Mouse (Mus musculus) CH12.LX (cell line): ENCODE data around the gene Wnk2. TPM values are rescaled to one million over a fixed set of nuclear protein-coding genes. Genes with fewer than 3 reads are reported as not detected.

Experiments used
- DNase-seq: peaks from one replicate; pipeline ENCODE4 v3.0.0-alpha.2; 2013; ENCODE audit errors: extremely low read depth
- H3K27ac ChIP-seq: 2 replicates; pipeline ENCODE4 v1.5.1; 2012; ENCODE audit warnings: low read depth, mild to moderate bottlenecking, control low read depth, moderate library complexity; ENCODE audit not compliant: insufficient read depth
- H3K27me3 ChIP-seq: replicated peaks from 2 replicates; pipeline ENCODE3; 2012; ENCODE audit warnings: inconsistent platforms
- H3K36me3 ChIP-seq, 2 experiments: replicated peaks in 1 of 2; 2 replicates each; pipeline versions ENCODE3 to v1.6.1; 2012; ENCODE audit warnings: inconsistent platforms in 1 of 2, low read length in 1 of 2, mild to moderate bottlenecking in 1 of 2, mixed read lengths in 1 of 2, moderate library complexity in 1 of 2; ENCODE audit not compliant: control insufficient read depth in 1 of 2, insufficient read depth in 1 of 2
- H3K4me1 ChIP-seq, 2 experiments: 2 replicates each; pipeline ENCODE4 v1.6.1; 2012; ENCODE audit warnings: inconsistent platforms in 1 of 2, moderate library complexity in 1 of 2; ENCODE audit not compliant: insufficient read depth in 2 of 2, control insufficient read depth in 1 of 2
- H3K4me2 ChIP-seq: 2 replicates; pipeline ENCODE4 v1.6.1; 2012; ENCODE audit warnings: low read depth, mild to moderate bottlenecking, control low read depth; ENCODE audit not compliant: poor library complexity, insufficient read depth, severe bottlenecking
- H3K4me3 ChIP-seq, 3 experiments: fragments of 150-350 bp in 1 of 3; sonication (generic) in 1 of 3; replicated peaks in 1 of 3; 2 replicates each; pipeline versions ENCODE3 to v1.5.1; 2011 to 2012; ENCODE audit warnings: low read depth in 2 of 3, low read length in 2 of 3, mild to moderate bottlenecking in 2 of 3, moderate library complexity in 2 of 3, control low read depth in 1 of 3, improper control_type of control experiment in 1 of 3, inconsistent platforms in 1 of 3, mixed read lengths in 1 of 3; ENCODE audit not compliant: poor library complexity in 1 of 3
- H3K79me2 ChIP-seq: replicated peaks from 2 replicates; pipeline ENCODE4 v1.6.1; 2012; ENCODE audit warnings: mild to moderate bottlenecking, moderate library complexity; ENCODE audit not compliant: control insufficient read depth, poor library complexity, insufficient read depth, severe bottlenecking; ENCODE audit errors: extremely low read depth
- H3K9ac ChIP-seq: 2 replicates; pipeline ENCODE4 v1.6.1; 2012; ENCODE audit warnings: low read depth, mild to moderate bottlenecking, control low read depth, moderate library complexity; ENCODE audit not compliant: insufficient read depth
- H3K9me3 ChIP-seq: replicated peaks from 2 replicates; pipeline ENCODE3; 2012; ENCODE audit warnings: low read length, inconsistent platforms, mixed read lengths
- BHLHE40 ChIP-seq: IDR thresholded peaks from 2 replicates; pipeline ENCODE4 v1.6.1; 2011; ENCODE audit warnings: mild to moderate bottlenecking, low read depth, low read length, improper control_type of control experiment
- CHD2 ChIP-seq: IDR thresholded peaks from 2 replicates; pipeline ENCODE4 v1.6.1; 2011; ENCODE audit warnings: low read length, improper control_type of control experiment
- EP300 ChIP-seq: IDR thresholded peaks from 2 replicates; pipeline ENCODE4 v1.6.1; 2011; ENCODE audit warnings: low read length, improper control_type of control experiment
- ETS1 ChIP-seq: conservative IDR thresholded peaks from 2 replicates; pipeline ENCODE4 v1.6.1; 2012; ENCODE audit warnings: low read depth, mild to moderate bottlenecking, inconsistent platforms, low read length, improper control_type of control experiment, moderate library complexity
- JUN ChIP-seq: IDR thresholded peaks from 2 replicates; pipeline ENCODE4 v1.6.1; 2011; ENCODE audit warnings: low read depth, mild to moderate bottlenecking, low read length, improper control_type of control experiment, moderate library complexity; ENCODE audit not compliant: insufficient read depth
- JUND ChIP-seq: conservative IDR thresholded peaks from 2 replicates; pipeline ENCODE4 v1.6.1; 2011; ENCODE audit warnings: low read depth, low read length, improper control_type of control experiment
- KAT2A ChIP-seq: IDR thresholded peaks from 2 replicates; pipeline ENCODE4 v1.6.1; 2012; ENCODE audit warnings: low read length, improper control_type of control experiment, inconsistent platforms; ENCODE audit not compliant: insufficient replicate concordance
- MAFK ChIP-seq: IDR thresholded peaks from 2 replicates; pipeline ENCODE4 v1.6.1; 2011; ENCODE audit warnings: low read length, improper control_type of control experiment; ENCODE audit not compliant: insufficient replicate concordance
- MAX ChIP-seq: IDR thresholded peaks from 2 replicates; pipeline ENCODE4 v1.6.1; 2011; ENCODE audit warnings: low read length, improper control_type of control experiment
- MEF2A ChIP-seq: IDR thresholded peaks from 2 replicates; pipeline ENCODE4 v1.6.1; 2014; ENCODE audit warnings: low read depth, mild to moderate bottlenecking, inconsistent platforms, low read length, improper control_type of control experiment, borderline replicate concordance
- PAX5 ChIP-seq: IDR thresholded peaks from 2 replicates; pipeline ENCODE4 v1.6.1; 2012; ENCODE audit warnings: low read length, inconsistent platforms, mixed read lengths
- POLR2AphosphoS2 ChIP-seq: IDR thresholded peaks from 2 replicates; pipeline ENCODE4 v1.6.1; 2011; ENCODE audit warnings: low read depth, low read length, improper control_type of control experiment
- SIN3A ChIP-seq: IDR thresholded peaks from 2 replicates; pipeline ENCODE4 v1.6.1; 2012; ENCODE audit warnings: low read length, improper control_type of control experiment, inconsistent platforms
- TCF12 ChIP-seq: IDR thresholded peaks from 2 replicates; pipeline ENCODE4 v1.6.1; 2014; ENCODE audit warnings: low read depth, mild to moderate bottlenecking, inconsistent platforms, low read length, improper control_type of control experiment
- USF1 ChIP-seq: IDR thresholded peaks from 2 replicates; pipeline ENCODE4 v1.6.1; 2014; ENCODE audit warnings: low read depth, mild to moderate bottlenecking, inconsistent platforms, low read length, improper control_type of control experiment
- ZC3H11A ChIP-seq: IDR thresholded peaks from 2 replicates; pipeline ENCODE4 v1.6.1; 2012; ENCODE audit warnings: low read depth, mild to moderate bottlenecking, inconsistent platforms, low read length, improper control_type of control experiment
- ZKSCAN1 ChIP-seq: IDR thresholded peaks from 2 replicates; pipeline ENCODE4 v1.6.1; 2012; ENCODE audit warnings: low read depth, inconsistent platforms, low read length, improper control_type of control experiment, borderline replicate concordance
- ZNF384 ChIP-seq: IDR thresholded peaks from 2 replicates; pipeline ENCODE4 v1.6.1; 2012; ENCODE audit warnings: low read depth, low read length, improper control_type of control experiment, inconsistent platforms
- dilution Hi-C: fragments of 300-500 bp; cut with MboI; formaldehyde crosslinking; loops from 2 replicates; pipeline ENCODE4 v1.14.3; 2020; ENCODE audit warnings: low sequenced_read_pairs; ENCODE audit not compliant: extremely low pct_unique_long_range_greater_than_20kb, extremely low pct_ligation_motif_present
- in situ Hi-C: fragments of 300-500 bp; cut with MboI; formaldehyde crosslinking; loops from 3 replicates; pipeline ENCODE4 v1.14.3; 2019; ENCODE audit warnings: low sequenced_read_pairs, low pct_ligation_motif_present, low pct_unique_long_range_greater_than_20kb, mixed read lengths
- polyA plus RNA-seq: library from polyadenylated mRNA; unstranded; fragments of >175 nt; gene quantifications from 2 replicates; pipeline ENCODE4 v1.2.1, GENCODE M21; 2012; ENCODE audit warnings: low read depth; ENCODE audit not compliant: insufficient read length
- total RNA-seq, 2 experiments: library from RNA; depleted of rRNA; stranded (reverse); fragments of 300-350 nt in 1 of 2; fragments of >200 nt in 1 of 2; gene quantifications; 2 replicates each; pipeline ENCODE4 v1.2.3; 2012 to 2014

The Wnk2 gene
- total and polyA plus RNA-seq, 3 experiments, result 0.04 TPM; not detected in 2

- H3K27me3 ChIP-seq, result no peaks in the 10 kb centered on the region
- H3K4me1 ChIP-seq, result peaks cover 4 to 24% of the 10 kb centered on the region in 2 experiments; a peak in 3 of 4 replicates
- no peaks in the 10 kb centered on the region for H3K36me3 ChIP-seq
- H3K27ac ChIP-seq, result no peak overlapping the region
- dilution Hi-C loops (no loop called here), in situ Hi-C loops (no loop called here)
- H3K9me3 ChIP-seq, result no peaks in the 10 kb centered on the region
- TF ChIP-seq SIN3A, result no peak
- no peak for TF ChIP-seq JUN
- no peak for TF ChIP-seq ZC3H11A
- TF ChIP-seq ZNF384, result no peak
- no peak for TF ChIP-seq MAX
- no peak for TF ChIP-seq USF1
- no peak for TF ChIP-seq JUND
- peak; percentile 62; the same call in 1 of the 2 replicates for TF ChIP-seq EP300
- TF ChIP-seq ETS1, result peak; percentile 47; the same call in 1 of the 2 replicates
- TF ChIP-seq TCF12, result peak; percentile 25; the same call in 1 of the 2 replicates
- TF ChIP-seq MEF2A, result no peak
- TF ChIP-seq CHD2, result no peak
- peak; percentile 24 for DNase-seq
- no peaks in the 10 kb centered on the region for H3K79me2 ChIP-seq
- H3K4me2 ChIP-seq, result no peak overlapping the region
- no peak overlapping the region for H3K4me3 ChIP-seq
- no peak overlapping the region for H3K9ac ChIP-seq
Observed at GRCm38 (mm10) chr13:49131342-49131855, 16.4 kb downstream of the Wnk2 start.

GRCm38 (mm10) chr13:49129845-49130244 lies 18.0 kb downstream of the Wnk2 start:
- Histone ChIP-seq H3K9ac (no peak overlapping the region), H3K4me3 (no peak overlapping the region), H3K79me2 (no peaks in the 10 kb centered on the region), H3K27ac (no peak overlapping the region), H3K9me3 (no peaks in the 10 kb centered on the region), H3K4me1 (peaks cover 4 to 24% of the 10 kb centered on the region in 2 experiments; a peak in 3 of 4 replicates), H3K4me2 (no peak overlapping the region), H3K36me3 (no peaks in the 10 kb centered on the region), H3K27me3 (no peaks in the 10 kb centered on the region)
- in situ Hi-C loops, result no loop called here
- TF ChIP-seq ZKSCAN1 (no peak), ZC3H11A (no peak)
- dilution Hi-C loops, result no loop called here
- no peak for DNase-seq

- no peak overlapping the region for H3K4me3 ChIP-seq
- peaks cover 4 to 24% of the 10 kb centered on the region in 2 experiments; a peak in 3 of 4 replicates for H3K4me1 ChIP-seq
- TF ChIP-seq MAFK, result no peak
- TF ChIP-seq KAT2A, result no peak
- TF ChIP-seq POLR2AphosphoS2, result no peak
- no peak for TF ChIP-seq BHLHE40
- no peak for TF ChIP-seq ZKSCAN1
- no peak for TF ChIP-seq PAX5
- no peak for TF ChIP-seq TCF12
- no peak for TF ChIP-seq SIN3A
- TF ChIP-seq JUN, result no peak
- TF ChIP-seq, all 38 proteins: peak for 0
- in situ Hi-C loops, result no loop called here
- Histone ChIP-seq H3K27me3 (no peaks in the 10 kb centered on the region), H3K79me2 (no peaks in the 10 kb centered on the region), H3K36me3 (no peaks in the 10 kb centered on the region), H3K9ac (no peak overlapping the region), H3K27ac (no peak overlapping the region), H3K4me2 (no peak overlapping the region), H3K9me3 (no peaks in the 10 kb centered on the region)
- DNase-seq, result no peak
- dilution Hi-C loops, result no loop called here
Observed at GRCm38 (mm10) chr13:49129154-49129553, 18.7 kb downstream of the Wnk2 start.
